Mouse (Mus musculus) megakaryocyte, adult 5-6 weeks (primary cell): ENCODE results near the gene Il17d. TPM values are rescaled to one million over a fixed set of nuclear protein-coding genes. Genes with fewer than 3 reads are reported as not detected.

Experiments
- ATAC-seq: 2 replicates; pipeline ENCODE4 v1.8.0; 2016; ENCODE audit warnings: mild to moderate bottlenecking, inconsistent platforms; ENCODE audit not compliant: poor library complexity, severe bottlenecking
- total RNA-seq, 2 experiments: library from RNA; stranded (forward) in 1 of 2; stranded (reverse) in 1 of 2; fragments of 153-499, 151-499 nt in 1 of 2; fragments of 221-1000, 200-1000 nt in 1 of 2; gene quantifications; 2 replicates each; pipeline versions ENCODE4 v1.2.3 to v1.2.4; 2015 to 2017

The Il17d gene
- total RNA-seq, 2 experiments from 2014 or later = not detected

DNA sequence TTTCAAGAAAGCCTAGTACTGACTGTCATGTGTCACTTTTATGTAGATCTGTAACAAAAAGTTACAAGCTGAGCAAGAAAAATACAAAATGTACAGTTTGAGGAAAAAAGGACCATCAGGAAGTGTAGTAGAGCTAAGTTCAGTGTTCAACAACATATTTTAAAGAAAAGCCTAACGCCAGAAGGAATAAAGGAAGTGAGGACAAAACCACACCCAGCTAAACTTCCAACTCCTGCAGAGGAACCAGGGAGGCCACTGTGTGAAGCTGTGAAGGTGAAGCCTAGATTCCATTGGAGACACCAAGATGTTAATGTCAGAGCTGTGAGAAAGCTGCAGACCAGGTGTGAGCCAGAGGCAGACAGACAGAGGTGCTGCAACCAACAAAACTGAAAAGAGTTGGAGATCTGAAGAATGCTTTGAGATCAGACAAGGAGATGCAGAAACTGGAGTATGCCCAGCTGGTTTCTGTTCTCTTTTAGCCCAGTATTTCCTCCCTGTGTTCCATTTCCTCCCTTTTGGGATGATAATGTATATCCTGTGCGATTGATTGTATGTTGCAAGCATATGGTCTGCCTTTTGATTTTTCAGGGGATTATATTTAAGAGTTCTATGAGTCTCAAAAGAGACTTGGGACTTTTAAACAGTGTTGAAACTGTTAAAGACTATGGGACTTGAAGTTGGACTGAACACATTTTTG, 51.9 kb downstream of the Il17d start:
- ATAC-seq = peak; percentile 69

DNA sequence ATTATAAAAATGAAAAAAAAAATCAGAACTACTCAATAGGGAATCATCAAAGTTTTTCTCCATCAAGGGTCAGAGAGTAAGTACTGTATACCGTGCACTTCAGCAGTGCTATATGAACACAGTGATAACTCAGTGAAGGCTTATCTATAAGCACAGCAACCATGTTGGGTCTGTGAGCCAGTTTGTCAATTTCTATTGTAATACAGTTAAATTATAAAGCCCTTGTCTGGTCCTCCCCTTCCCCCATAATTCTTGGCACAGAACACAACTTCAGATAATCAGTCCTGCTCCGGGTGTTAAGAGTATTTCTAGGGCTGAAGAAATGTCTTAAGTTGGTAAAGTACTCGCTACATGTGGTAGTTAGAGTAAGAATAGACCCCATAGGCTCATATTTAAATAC, 67.3 kb downstream of the Il17d start:
- no peak for ATAC-seq

Other genes starting within 250 kb of the Il17d start
- 38.1 and 40.5 TPM in 2 replicates for gene Cryl1, start 126.2 kb upstream of the Il17d start, total RNA-seq (2015)
- gene Cryl1, start 126.2 kb upstream of the Il17d start, total RNA-seq (2017) = 35.8 and 36.3 TPM in 2 replicates
- gene Ift88, start 100.7 kb upstream of the Il17d start, total RNA-seq (2015) = 1.6 and 3.1 TPM in 2 replicates
- gene Ift88, start 100.7 kb upstream of the Il17d start, total RNA-seq (2017) = 2.7 and 3.0 TPM in 2 replicates
- gene Eef1akmt1, start 46.8 kb downstream of the Il17d start, total RNA-seq (2015) = 47.8 and 51.2 TPM in 2 replicates
- 19.4 and 25.6 TPM in 2 replicates for gene Eef1akmt1, start 46.8 kb downstream of the Il17d start, total RNA-seq (2017)
- gene Xpo4, start 140.7 kb downstream of the Il17d start, total RNA-seq (2015) = 12.6 and 14.2 TPM in 2 replicates
- 17.1 and 19.6 TPM in 2 replicates for gene Xpo4, start 140.7 kb downstream of the Il17d start, total RNA-seq (2017)
- gene Gm49361, start 221.3 kb downstream of the Il17d start, total RNA-seq (2015) = not detected in 2 replicates
- 0.59 TPM in 1 of 2 replicates, not detected in the other for gene Gm49361, start 221.3 kb downstream of the Il17d start, total RNA-seq (2017)
- 35.0 and 39.1 TPM in 2 replicates for gene Lats2, start 233.6 kb downstream of the Il17d start, total RNA-seq (2015)
- gene Lats2, start 233.6 kb downstream of the Il17d start, total RNA-seq (2017) = 33.8 and 34.4 TPM in 2 replicates